Mouse (Mus musculus): ENCODE measurements around the gene Neurl4.

- no peak for TF ChIP-seq CTCF (IDR thresholded peaks at IDR 0.05; ENCODE audit: borderline replicate concordance, insufficient read depth, low read depth, low read length)
- no peak for TF ChIP-seq POLR2A (IDR thresholded peaks at IDR 0.05; ENCODE audit: borderline replicate concordance, insufficient read depth, low read length)
These were observed 30.9 kb downstream of the Neurl4 start for GRCm38 (mm10) chr11:69931769-69932168.

Data from cerebellum, adult 2 months (tissue).